Mouse (Mus musculus): ENCODE data around the gene Fnip1. TPM values are rescaled to one million over a fixed set of nuclear protein-coding genes. Genes with fewer than 3 reads are reported as not detected.

The Fnip1 gene
- polyA plus RNA-seq (2015; fragmentation: Illumina TruSeq; extraction: RNeasy Lipid Tissue Mini Kit (QIAGEN cat#74804); ENCODE audit: insufficient read depth, low read depth, low replicate concordance) = 3.8 TPM

DNA sequence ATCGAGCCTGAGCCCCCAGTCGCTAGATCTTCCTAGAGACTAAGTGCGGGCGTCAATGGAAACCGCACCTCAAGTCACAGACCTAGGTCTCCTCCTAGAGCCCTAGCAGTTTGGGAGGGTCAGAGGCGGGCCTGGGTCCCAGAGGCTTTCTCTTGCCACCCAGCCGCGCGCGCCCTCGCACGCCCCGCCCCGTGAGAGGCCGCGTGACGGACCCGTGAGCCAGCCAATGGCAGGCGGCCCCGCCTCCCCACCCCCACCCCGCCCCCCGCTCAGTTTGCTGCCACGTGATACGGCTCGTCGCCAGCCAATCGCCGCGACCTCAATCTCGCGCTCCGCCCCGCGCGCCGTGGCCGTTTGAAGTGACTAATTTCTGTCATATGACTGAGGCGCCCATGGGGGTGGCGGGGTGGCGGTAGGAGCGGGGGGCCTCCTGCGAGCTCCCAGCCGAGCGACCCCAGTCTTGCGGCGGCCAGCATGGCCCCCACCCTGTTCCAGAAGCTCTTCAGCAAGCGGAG lies at the start of gene Fnip1:
Gene Fnip1 (plus strand): TSS at position 377 of the 515 bp plus-strand sequence.

GRCm38 (mm10) chr11:54522529-54523430 lies 84.8 kb downstream of the Fnip1 start, which contains the start of gene Rapgef6:
Gene Rapgef6, plus strand, starts transcription at chr11:54522847.

Other genes with a start within 250 kb of the Fnip1 start
- gene Csf2, start 188.5 kb upstream of the Fnip1 start, polyA plus RNA-seq (2015; fragmentation: Illumina TruSeq; extraction: RNeasy Lipid Tissue Mini Kit (QIAGEN cat#74804); ENCODE audit: insufficient read depth, low read depth, low replicate concordance) = not detected
- not detected for gene Il3, start 170.9 kb upstream of the Fnip1 start, polyA plus RNA-seq (2015; fragmentation: Illumina TruSeq; extraction: RNeasy Lipid Tissue Mini Kit (QIAGEN cat#74804); ENCODE audit: insufficient read depth, low read depth, low replicate concordance)
- gene Acsl6, start 134.4 kb upstream of the Fnip1 start, polyA plus RNA-seq (2015; fragmentation: Illumina TruSeq; extraction: RNeasy Lipid Tissue Mini Kit (QIAGEN cat#74804); ENCODE audit: insufficient read depth, low read depth, low replicate concordance) = 0.28 TPM
- not detected for gene Meikin, start 67.5 kb upstream of the Fnip1 start, polyA plus RNA-seq (2015; fragmentation: Illumina TruSeq; extraction: RNeasy Lipid Tissue Mini Kit (QIAGEN cat#74804); ENCODE audit: insufficient read depth, low read depth, low replicate concordance)
- 2.8 TPM for gene Rapgef6, start 84.6 kb downstream of the Fnip1 start, polyA plus RNA-seq (2015; fragmentation: Illumina TruSeq; extraction: RNeasy Lipid Tissue Mini Kit (QIAGEN cat#74804); ENCODE audit: insufficient read depth, low read depth, low replicate concordance)